Mouse (Mus musculus): ENCODE data around the gene Add2. TPM values are rescaled to one million over a fixed set of nuclear protein-coding genes. Genes with fewer than 3 reads are reported as not detected.

Gene Add2
- polyA plus RNA-seq, 1 experiment from 2014 or later = 16.4 TPM

DNA sequence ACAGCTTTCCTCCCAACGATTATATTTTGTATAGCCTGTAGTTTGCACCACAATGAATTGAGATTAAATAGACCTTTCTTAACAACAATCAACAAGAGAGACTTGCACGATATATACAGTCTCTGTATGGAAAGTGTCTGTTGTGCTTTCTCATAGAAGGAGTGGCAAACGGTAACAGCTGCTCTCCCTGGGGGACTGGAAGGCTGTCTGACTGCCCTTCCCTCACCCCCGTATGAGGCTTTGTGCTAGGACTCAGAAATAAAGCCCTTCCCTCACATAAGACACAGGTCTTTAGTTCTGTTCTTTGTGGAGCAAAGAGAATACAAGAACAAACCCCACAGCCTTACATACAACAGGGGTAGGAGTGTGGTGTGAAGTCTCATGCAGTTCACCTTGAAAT is 24.6 kb downstream of the Add2 start:
- no peak overlapping the region for H3K4me3 ChIP-seq (ENCODE audit: low read depth, low read length)
- ATAC-seq (replicated peaks; ENCODE audit: insufficient number of reproducible peaks, low FRiP score, low TSS enrichment) = no peak
- no peaks in the 10 kb centered on the region for H3K27me3 ChIP-seq (ENCODE audit: control insufficient read depth, insufficient read depth, low read length)
- H3K9ac ChIP-seq (ENCODE audit: low read depth, low read length) = no peak overlapping the region
- H3K36me3 ChIP-seq (ENCODE audit: control insufficient read depth, insufficient read depth, low read length) = no peaks in the 10 kb centered on the region
- 53% methylated on average over 4 of the region's 4 CpGs for WGBS (ENCODE audit: insufficient replicate concordance)
- no peaks in the 10 kb centered on the region for H3K9me3 ChIP-seq (replicated peaks; ENCODE audit: control insufficient read depth, low read length)
- H3K4me2 ChIP-seq = no peak overlapping the region; the same call in 1 of the 2 replicates
- peaks cover 19% of the 10 kb centered on the region for H3K4me1 ChIP-seq (ENCODE audit: control insufficient read depth, insufficient read depth, low read length)
- H3K27ac ChIP-seq (ENCODE audit: low read depth, low read length) = peak overlapping the region; percentile 37; the same call in 1 of the 2 replicates

DNA sequence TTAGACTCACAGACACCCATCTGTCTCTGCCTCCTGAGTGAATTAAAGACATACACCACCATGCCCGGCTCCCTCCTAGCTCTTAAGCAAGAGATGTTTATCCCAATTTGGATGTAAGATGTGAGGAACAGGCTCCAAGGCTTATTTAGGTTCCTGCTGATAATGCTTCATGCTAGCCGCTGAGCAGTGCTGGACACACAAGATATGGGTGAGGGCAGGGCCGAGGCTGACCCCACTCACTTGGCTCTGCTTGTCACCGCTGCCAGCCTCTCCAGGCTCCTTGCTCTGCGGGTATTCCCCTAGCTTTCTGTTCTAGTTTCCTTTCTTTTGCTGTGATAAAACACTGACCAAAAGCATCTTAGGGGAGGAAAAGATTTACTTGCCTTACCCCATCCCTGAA is 25.1 kb downstream of the Add2 start:
- H3K4me1 ChIP-seq (ENCODE audit: control insufficient read depth, insufficient read depth, low read length) = peaks cover 19% of the 10 kb centered on the region
- H3K4me2 ChIP-seq = no peak overlapping the region; the same call in 1 of the 2 replicates
- 25% methylated on average over 5 of the region's 5 CpGs for WGBS (ENCODE audit: insufficient replicate concordance)
- peak overlapping the region; percentile 1; the same call in 1 of the 2 replicates for H3K27ac ChIP-seq (ENCODE audit: low read depth, low read length)
- peak; percentile 79 for ATAC-seq (replicated peaks; ENCODE audit: insufficient number of reproducible peaks, low FRiP score, low TSS enrichment)
- no peaks in the 10 kb centered on the region for H3K27me3 ChIP-seq (ENCODE audit: control insufficient read depth, insufficient read depth, low read length)
- no peaks in the 10 kb centered on the region for H3K36me3 ChIP-seq (ENCODE audit: control insufficient read depth, insufficient read depth, low read length)
- no peak overlapping the region for H3K9ac ChIP-seq (ENCODE audit: low read depth, low read length)
- no peaks in the 10 kb centered on the region for H3K9me3 ChIP-seq (replicated peaks; ENCODE audit: control insufficient read depth, low read length)
- H3K4me3 ChIP-seq (ENCODE audit: low read depth, low read length) = no peak overlapping the region

DNA sequence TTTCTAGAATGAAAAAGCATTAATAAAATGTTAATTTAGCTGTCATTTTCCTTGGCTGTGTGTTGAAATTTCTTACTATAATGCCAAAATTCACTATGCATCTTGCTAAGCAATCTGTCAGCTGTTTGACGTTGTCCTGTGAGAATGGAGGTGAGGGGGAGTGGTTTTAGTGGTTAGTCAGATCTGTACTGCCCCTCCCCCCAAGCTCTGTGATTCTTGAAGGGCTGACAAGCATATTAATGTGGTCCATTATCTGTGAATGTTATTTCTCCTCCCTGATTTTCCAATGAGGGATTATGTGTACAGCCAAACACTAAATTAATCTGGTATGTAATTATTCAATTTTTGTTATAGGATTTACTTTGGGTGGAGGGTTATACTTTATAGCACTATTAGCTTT is 30.0 kb downstream of the Add2 start:
- Histone ChIP-seq H3K9me3 (replicated peaks; ENCODE audit: control insufficient read depth, low read length) (no peaks in the 10 kb centered on the region), H3K4me2 (no peak overlapping the region), H3K27me3 (ENCODE audit: control insufficient read depth, insufficient read depth, low read length) (no peaks in the 10 kb centered on the region), H3K27ac (ENCODE audit: low read depth, low read length) (no peak overlapping the region), H3K36me3 (ENCODE audit: control insufficient read depth, insufficient read depth, low read length) (no peaks in the 10 kb centered on the region), H3K9ac (ENCODE audit: low read depth, low read length) (no peak overlapping the region), H3K4me1 (ENCODE audit: control insufficient read depth, insufficient read depth, low read length) (no peaks in the 10 kb centered on the region; the same call in 1 of the 2 replicates), H3K4me3 (ENCODE audit: low read depth, low read length) (no peak overlapping the region)
- WGBS (ENCODE audit: insufficient replicate concordance) = 2% methylated on average over 1 of the region's 1 CpGs
- ATAC-seq (replicated peaks; ENCODE audit: insufficient number of reproducible peaks, low FRiP score, low TSS enrichment) = no peak

DNA sequence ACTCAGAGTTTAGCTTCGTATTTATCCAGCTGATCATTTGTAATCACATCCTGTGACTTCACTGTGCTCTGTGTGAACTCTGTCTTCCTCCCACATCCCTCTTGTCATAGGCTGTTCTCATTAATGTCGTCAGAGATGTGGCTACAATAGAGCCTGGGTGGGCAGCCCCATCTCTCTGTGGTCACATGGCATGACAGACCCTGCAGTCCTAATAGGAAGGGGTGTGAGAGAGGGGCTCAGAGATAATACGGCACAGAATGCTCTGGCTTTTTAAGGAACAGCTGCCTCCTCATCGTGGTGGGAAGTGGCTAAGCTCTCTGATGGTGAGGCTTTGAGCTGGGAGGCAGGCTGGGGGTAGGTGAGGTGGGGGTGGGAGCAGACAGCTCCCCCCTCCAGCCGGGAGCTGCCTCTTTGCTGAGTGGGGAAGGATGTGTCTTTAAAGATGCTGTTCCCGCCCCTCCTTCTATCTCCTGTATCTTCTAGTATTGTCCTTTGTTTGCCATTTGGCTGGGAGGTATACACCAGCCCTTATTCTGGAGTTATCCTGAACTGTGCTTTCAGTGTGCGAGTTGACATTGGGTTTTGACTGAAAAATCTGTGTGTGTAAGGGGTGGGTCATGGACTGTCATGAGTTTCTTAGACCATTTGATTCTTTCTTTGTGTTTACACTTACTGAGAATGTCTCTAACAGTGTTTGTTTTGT is 30.8 kb downstream of the Add2 start:
- Histone ChIP-seq H3K4me2 (no peak overlapping the region), H3K27ac (ENCODE audit: low read depth, low read length) (no peak overlapping the region), H3K9me3 (replicated peaks; ENCODE audit: control insufficient read depth, low read length) (no peaks in the 10 kb centered on the region), H3K36me3 (ENCODE audit: control insufficient read depth, insufficient read depth, low read length) (no peaks in the 10 kb centered on the region), H3K4me3 (ENCODE audit: low read depth, low read length) (no peak overlapping the region), H3K9ac (ENCODE audit: low read depth, low read length) (no peak overlapping the region), H3K27me3 (ENCODE audit: control insufficient read depth, insufficient read depth, low read length) (no peaks in the 10 kb centered on the region), H3K4me1 (ENCODE audit: control insufficient read depth, insufficient read depth, low read length) (no peaks in the 10 kb centered on the region)
- ATAC-seq (replicated peaks; ENCODE audit: insufficient number of reproducible peaks, low FRiP score, low TSS enrichment) = no peak
- 28% methylated on average over 7 of the region's 7 CpGs for WGBS (ENCODE audit: insufficient replicate concordance)

DNA sequence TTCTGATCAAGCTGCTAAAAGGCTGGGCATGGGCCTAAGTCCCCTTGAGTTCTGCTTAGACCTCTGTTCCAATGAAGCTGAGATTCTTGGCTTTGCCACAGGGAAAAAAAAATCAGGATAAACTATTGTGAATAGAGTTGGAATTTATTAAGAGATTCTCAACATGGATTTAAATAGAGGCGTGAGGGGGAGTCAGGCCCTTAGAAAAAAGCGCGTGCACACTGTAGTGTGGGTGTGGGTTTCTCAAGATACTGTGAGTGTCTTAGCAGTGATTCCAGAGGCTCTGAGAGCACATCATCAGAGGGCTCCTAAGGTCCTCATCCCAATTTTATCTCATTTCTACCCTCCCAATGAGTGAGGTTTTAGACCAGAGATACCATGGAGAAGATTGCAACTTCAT is 31.7 kb downstream of the Add2 start:
- H3K9ac ChIP-seq (ENCODE audit: low read depth, low read length) = no peak overlapping the region
- H3K27ac ChIP-seq (ENCODE audit: low read depth, low read length) = no peak overlapping the region
- H3K4me1 ChIP-seq (ENCODE audit: control insufficient read depth, insufficient read depth, low read length) = no peaks in the 10 kb centered on the region
- no peak overlapping the region for H3K4me3 ChIP-seq (ENCODE audit: low read depth, low read length)
- WGBS (ENCODE audit: insufficient replicate concordance) = 95% methylated on average over 3 of the region's 3 CpGs
- no peaks in the 10 kb centered on the region for H3K9me3 ChIP-seq (replicated peaks; ENCODE audit: control insufficient read depth, low read length)
- no peaks in the 10 kb centered on the region for H3K27me3 ChIP-seq (ENCODE audit: control insufficient read depth, insufficient read depth, low read length)
- H3K36me3 ChIP-seq (ENCODE audit: control insufficient read depth, insufficient read depth, low read length) = no peaks in the 10 kb centered on the region
- ATAC-seq (replicated peaks; ENCODE audit: insufficient number of reproducible peaks, low FRiP score, low TSS enrichment) = no peak
- H3K4me2 ChIP-seq = no peak overlapping the region

DNA sequence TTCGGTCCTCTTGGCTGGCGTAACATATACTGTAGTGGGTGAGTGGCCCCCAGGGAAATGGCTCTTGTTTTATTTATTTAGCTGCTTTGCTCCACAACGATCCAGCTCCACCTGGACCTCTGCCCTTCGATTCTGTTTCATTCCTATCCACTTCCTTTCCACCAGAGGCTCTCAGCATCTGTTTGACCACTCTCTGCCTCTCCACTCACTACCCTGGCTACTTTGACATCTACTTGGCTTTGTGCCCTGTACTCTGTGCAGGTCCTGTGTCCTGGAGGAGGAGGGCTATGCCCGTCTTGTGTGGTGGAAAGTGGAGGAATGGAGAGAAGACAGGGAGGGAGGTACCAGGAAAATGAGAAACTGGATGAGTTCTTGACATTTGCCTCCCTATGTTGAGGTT is 33.7 kb downstream of the Add2 start:
- Histone ChIP-seq H3K4me1 (ENCODE audit: control insufficient read depth, insufficient read depth, low read length) (no peaks in the 10 kb centered on the region), H3K4me3 (ENCODE audit: low read depth, low read length) (no peak overlapping the region), H3K9ac (ENCODE audit: low read depth, low read length) (no peak overlapping the region), H3K27ac (ENCODE audit: low read depth, low read length) (no peak overlapping the region), H3K4me2 (no peak overlapping the region), H3K27me3 (ENCODE audit: control insufficient read depth, insufficient read depth, low read length) (no peaks in the 10 kb centered on the region), H3K9me3 (replicated peaks; ENCODE audit: control insufficient read depth, low read length) (no peaks in the 10 kb centered on the region), H3K36me3 (ENCODE audit: control insufficient read depth, insufficient read depth, low read length) (no peaks in the 10 kb centered on the region)
- 59% methylated on average over 5 of the region's 5 CpGs for WGBS (ENCODE audit: insufficient replicate concordance)
- ATAC-seq (replicated peaks; ENCODE audit: insufficient number of reproducible peaks, low FRiP score, low TSS enrichment) = no peak

DNA sequence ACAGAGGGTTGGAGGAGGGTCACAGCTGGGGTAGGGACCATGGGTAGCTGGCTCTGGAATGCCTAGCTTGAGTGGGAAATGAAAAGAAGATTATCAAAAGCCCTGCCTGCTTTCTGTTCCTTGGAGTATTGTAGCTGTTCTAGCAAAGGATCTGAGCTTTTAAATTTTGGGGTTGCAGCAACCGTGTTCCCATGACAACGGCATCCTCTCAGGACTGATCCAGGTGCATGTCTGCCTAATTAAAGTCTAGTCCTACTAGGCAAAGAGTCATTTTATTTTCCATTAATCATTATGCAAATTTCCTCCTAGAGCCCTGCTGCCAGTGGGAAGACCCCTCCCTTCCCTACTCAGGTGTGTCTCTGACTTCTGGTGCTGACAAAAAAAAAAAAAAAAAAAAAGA is 34.2 kb downstream of the Add2 start:
- Histone ChIP-seq H3K9ac (ENCODE audit: low read depth, low read length) (no peak overlapping the region), H3K27ac (ENCODE audit: low read depth, low read length) (no peak overlapping the region), H3K9me3 (replicated peaks; ENCODE audit: control insufficient read depth, low read length) (no peaks in the 10 kb centered on the region), H3K4me1 (ENCODE audit: control insufficient read depth, insufficient read depth, low read length) (no peaks in the 10 kb centered on the region), H3K4me3 (ENCODE audit: low read depth, low read length) (no peak overlapping the region), H3K4me2 (no peak overlapping the region), H3K27me3 (ENCODE audit: control insufficient read depth, insufficient read depth, low read length) (no peaks in the 10 kb centered on the region), H3K36me3 (ENCODE audit: control insufficient read depth, insufficient read depth, low read length) (no peaks in the 10 kb centered on the region)
- ATAC-seq (replicated peaks; ENCODE audit: insufficient number of reproducible peaks, low FRiP score, low TSS enrichment) = no peak
- 80% methylated on average over 2 of the region's 2 CpGs for WGBS (ENCODE audit: insufficient replicate concordance)

DNA sequence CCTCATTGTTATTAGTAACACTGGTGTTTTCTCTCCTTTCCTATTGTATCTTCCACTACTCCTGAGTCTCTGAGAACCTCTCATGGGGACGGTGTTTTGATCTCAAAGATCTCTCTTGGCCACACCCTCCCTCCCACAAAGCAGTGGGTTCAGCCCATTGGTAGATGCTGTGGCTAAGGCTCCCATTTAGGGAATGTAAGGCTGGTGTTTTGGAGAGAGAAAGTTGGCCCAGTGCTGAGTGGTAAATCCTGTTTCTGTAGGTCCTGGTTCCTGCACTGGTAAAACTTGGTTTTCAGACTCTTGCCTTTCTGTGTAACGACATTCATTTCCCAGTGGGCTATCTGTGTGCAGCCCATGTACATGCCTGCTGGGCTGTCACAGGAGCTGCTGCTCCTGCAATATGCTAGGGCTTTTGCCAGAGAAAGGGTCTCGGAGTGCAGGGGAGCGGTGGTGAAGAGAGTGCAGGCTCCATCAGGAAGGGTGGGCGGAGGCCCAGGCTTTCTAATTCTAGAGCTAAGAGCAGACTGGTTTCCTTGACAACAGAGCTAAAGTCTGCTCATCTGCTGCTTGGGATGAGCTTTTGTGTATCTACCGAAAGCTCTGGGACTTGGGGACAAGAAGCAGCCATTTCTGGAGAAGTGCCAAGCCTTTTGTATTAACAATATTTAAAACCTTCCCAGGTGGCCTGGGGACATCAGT is 36.0 kb downstream of the Add2 start:
- H3K9ac ChIP-seq (ENCODE audit: low read depth, low read length) = no peak overlapping the region
- 55% methylated on average over 6 of the region's 6 CpGs for WGBS (ENCODE audit: insufficient replicate concordance)
- no peak for ATAC-seq (replicated peaks; ENCODE audit: insufficient number of reproducible peaks, low FRiP score, low TSS enrichment)

DNA sequence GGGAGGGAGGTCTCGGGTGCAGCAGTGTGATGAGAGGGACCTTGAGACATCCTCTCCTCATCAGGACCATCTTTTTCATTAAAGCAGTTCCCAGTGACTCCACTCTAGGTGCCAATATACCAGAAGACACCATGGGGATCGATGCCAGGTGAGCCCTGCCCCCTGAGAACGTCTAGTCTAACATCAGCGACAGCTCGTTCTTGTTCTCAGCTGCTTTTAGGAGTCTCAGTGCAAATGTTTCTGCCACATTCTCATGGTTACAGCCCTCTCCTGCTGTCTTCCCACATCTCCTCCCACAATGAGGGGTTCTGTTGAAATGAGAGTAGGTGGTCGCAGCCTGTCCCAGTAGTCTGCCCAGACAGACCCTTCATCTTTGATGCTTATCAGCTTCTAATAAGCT is 38.2 kb downstream of the Add2 start:
- H3K27ac ChIP-seq (ENCODE audit: low read depth, low read length) = no peak overlapping the region
- H3K4me1 ChIP-seq (ENCODE audit: control insufficient read depth, insufficient read depth, low read length) = no peaks in the 10 kb centered on the region
- no peak overlapping the region for H3K9ac ChIP-seq (ENCODE audit: low read depth, low read length)
- H3K4me2 ChIP-seq = no peak overlapping the region
- H3K9me3 ChIP-seq (replicated peaks; ENCODE audit: control insufficient read depth, low read length) = no peaks in the 10 kb centered on the region
- no peaks in the 10 kb centered on the region for H3K27me3 ChIP-seq (ENCODE audit: control insufficient read depth, insufficient read depth, low read length)
- WGBS (ENCODE audit: insufficient replicate concordance) = 79% methylated on average over 6 of the region's 6 CpGs
- H3K4me3 ChIP-seq (ENCODE audit: low read depth, low read length) = no peak overlapping the region
- no peaks in the 10 kb centered on the region for H3K36me3 ChIP-seq (ENCODE audit: control insufficient read depth, insufficient read depth, low read length)
- no peak for ATAC-seq (replicated peaks; ENCODE audit: insufficient number of reproducible peaks, low FRiP score, low TSS enrichment)

More for the DNA sequence above, 36.0 kb downstream of the Add2 start:
- no peak overlapping the region for H3K4me2 ChIP-seq
- no peaks in the 10 kb centered on the region for H3K36me3 ChIP-seq (ENCODE audit: control insufficient read depth, insufficient read depth, low read length)
- no peaks in the 10 kb centered on the region for H3K4me1 ChIP-seq (ENCODE audit: control insufficient read depth, insufficient read depth, low read length)
- no peaks in the 10 kb centered on the region for H3K9me3 ChIP-seq (replicated peaks; ENCODE audit: control insufficient read depth, low read length)
- H3K27me3 ChIP-seq (ENCODE audit: control insufficient read depth, insufficient read depth, low read length) = no peaks in the 10 kb centered on the region
- H3K27ac ChIP-seq (ENCODE audit: low read depth, low read length) = no peak overlapping the region
- no peak overlapping the region for H3K4me3 ChIP-seq (ENCODE audit: low read depth, low read length)
